Mouse (Mus musculus) liver (tissue): ENCODE data around the gene Hist2h2bb.
"Not testable (repeated sequence)": the region's sequence is repeated elsewhere in the genome, so short reads cannot be mapped to it uniquely, and the experiment has no call there.

Source experiments
- DNase-seq: peaks from one replicate; pipeline ENCODE4 v3.0.0-alpha.2; 2020; ENCODE audit warnings: mixed read lengths

Hist2h2bb gene

GRCm38 (mm10) chr3:96264404-96264949 lies 5.1 kb upstream of the Hist2h2bb start:
- DNase-seq: no peak

GRCm38 (mm10) chr3:96266132-96266710 lies 3.3 kb upstream of the Hist2h2bb start:
- peak; percentile 50 for DNase-seq

DNA sequence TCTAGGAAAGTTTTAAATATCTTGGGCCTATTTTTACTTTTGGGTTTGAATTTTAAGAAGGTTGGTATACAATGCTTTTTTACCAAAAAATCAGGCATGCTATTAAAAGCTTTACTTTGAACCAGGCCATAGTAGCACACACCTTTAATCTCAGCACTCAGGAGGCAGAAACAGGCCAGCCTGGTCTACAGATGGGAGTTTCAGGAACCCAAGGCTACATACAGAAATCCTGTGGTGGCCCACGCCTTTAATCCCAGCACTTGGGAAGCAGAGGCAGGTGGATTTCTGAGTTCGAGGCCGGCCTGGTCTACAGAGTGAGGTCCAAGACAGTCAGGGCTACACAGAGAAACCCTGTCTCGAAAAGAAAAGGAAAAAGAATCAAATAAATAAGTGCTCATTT lies 2.0 kb upstream of the Hist2h2bb start:
- DNase-seq: no peak

- DNase-seq: peak; percentile 87
Observed at GRCm38 (mm10) chr3:96268051-96268775, 1.3 kb upstream of the Hist2h2bb start, which contains the start of gene Hist2h3b. TSS of gene Hist2h3b (plus strand) at chr3:96268654.

GRCm38 (mm10) chr3:96268776-96269378 lies 675 bp upstream of the Hist2h2bb start:
- peak; percentile 36 for DNase-seq

- DNase-seq: no peak
Observed at GRCm38 (mm10) chr3:96273591-96274465, 4.3 kb downstream of the Hist2h2bb start.

DNA sequence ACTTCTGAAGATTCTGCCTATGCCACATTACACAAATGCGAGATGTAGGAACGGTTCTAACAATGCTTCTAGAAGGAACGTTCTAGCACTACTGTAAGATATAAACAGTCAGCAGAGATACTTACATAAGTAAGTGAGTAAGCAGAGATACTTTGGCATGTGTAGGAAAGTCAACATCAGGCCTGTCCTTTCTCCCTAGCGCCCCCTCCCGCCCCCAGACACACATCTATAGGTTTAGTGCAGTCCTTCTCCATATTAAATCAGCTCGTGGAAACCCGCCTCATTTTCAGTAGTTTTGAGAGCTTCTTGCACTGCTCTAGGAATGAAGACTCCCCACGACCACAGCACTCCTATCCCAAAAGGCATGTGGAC lies 7.9 kb downstream of the Hist2h2bb start:
- peak; percentile 85 for DNase-seq

GRCm38 (mm10) chr3:96277800-96278624 lies 8.5 kb downstream of the Hist2h2bb start:
- peak; percentile 93 for DNase-seq

DNA sequence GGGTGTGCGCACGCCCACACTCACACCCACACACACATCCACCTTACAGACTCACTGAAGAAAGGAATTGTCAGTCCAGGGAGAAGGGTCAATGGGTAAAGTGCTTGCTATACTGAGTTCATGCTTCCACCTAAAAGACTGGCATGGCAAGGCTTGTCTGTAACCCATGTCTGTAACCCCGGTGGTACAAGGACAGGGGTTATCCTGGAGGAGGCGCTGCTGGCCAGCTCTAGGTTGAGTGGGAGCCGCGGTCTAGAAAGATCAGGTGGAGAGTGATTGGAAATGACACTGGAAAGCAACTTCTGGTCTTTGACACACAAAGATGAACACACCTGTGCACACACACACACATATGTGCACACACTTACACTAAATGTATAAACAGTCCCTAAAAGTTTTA lies 11.1 kb downstream of the Hist2h2bb start:
- peak; percentile 16 for DNase-seq

GRCm38 (mm10) chr3:96284457-96284856 lies 14.9 kb downstream of the Hist2h2bb start:
- DNase-seq: no peak

DNA sequence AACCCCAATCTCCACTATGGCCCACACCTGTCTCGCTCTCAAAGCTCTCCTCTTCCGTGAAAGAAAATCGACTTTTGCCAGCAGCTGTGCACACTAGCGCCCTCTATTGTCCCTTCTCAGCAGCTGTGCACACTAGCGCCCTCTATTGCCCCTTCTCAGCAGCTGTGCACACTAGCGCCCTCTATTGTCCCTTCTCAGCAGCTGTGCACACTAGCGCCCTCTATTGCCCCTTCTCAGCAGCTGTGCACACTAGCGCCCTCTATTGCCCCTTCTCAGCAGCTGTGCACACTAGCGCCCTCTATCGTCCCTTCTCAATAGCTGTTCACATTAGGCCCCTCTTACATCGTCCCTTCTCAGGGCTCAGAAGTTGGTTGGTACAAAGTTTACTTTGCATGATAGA lies 17.8 kb downstream of the Hist2h2bb start:
- DNase-seq: not testable (repeated sequence)

DNA sequence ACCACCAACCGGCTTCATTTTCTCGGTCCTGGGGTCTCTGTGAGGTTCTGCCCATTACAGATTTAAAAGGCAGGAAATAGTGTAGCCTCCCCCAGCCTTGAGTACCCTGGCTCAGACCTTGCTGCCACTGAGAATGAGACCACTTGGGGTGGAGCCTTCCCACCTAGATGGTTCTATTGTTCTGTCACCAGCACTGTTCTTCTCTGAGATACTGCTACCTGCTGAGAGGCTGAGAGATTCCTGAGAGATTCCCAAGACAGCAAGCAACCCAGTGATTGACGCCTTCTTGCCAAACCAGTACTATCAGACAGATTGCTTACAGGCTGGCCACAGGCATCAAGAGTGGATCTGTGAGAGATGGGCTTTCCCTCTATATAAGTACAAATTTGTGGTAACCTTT lies 19.6 kb downstream of the Hist2h2bb start:
- DNase-seq: no peak

- DNase-seq: not testable (repeated sequence)
Observed at GRCm38 (mm10) chr3:96290727-96291126, 21.2 kb downstream of the Hist2h2bb start.

- no peak for DNase-seq
Observed at GRCm38 (mm10) chr3:96292641-96293040, 23.1 kb downstream of the Hist2h2bb start.

- no peak for DNase-seq
Observed at GRCm38 (mm10) chr3:96293368-96293767, 23.8 kb downstream of the Hist2h2bb start.

- DNase-seq: no peak
Observed at GRCm38 (mm10) chr3:96293787-96294186, 24.2 kb downstream of the Hist2h2bb start, which contains the start of gene Fcgr1. TSS of gene Fcgr1 (minus strand) at chr3:96293969.

- DNase-seq: no peak
Observed at GRCm38 (mm10) chr3:96298360-96298759, 28.8 kb downstream of the Hist2h2bb start.

DNA sequence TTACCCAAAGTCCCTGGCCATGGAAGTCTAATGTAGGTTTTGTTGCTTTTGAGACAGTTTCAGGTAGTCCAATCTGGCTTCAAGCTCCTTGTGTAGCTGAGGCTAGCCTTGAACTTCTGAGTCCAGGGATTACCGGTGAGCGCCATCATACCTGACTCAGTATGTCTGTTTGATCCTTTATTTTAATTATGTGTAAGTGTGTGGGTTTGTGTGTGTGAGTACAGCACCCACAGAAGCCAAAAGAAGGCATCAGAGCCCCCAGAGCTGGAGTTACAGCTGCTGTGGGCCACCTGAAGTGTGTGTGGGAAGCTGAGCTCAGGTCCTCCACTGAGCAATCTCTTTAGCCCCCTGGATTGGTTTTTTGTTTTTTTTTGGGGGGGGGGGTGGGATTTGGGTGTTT lies 30.0 kb downstream of the Hist2h2bb start:
- DNase-seq: no peak

GRCm38 (mm10) chr3:96300706-96301529 lies 31.4 kb downstream of the Hist2h2bb start:
- DNase-seq: no peak

GRCm38 (mm10) chr3:96302076-96302475 lies 32.5 kb downstream of the Hist2h2bb start:
- DNase-seq: no peak

GRCm38 (mm10) chr3:96306506-96306905 lies 37.0 kb downstream of the Hist2h2bb start:
- no peak for DNase-seq
